Mouse (Mus musculus): ENCODE results near the gene Rapgef4.

- TF ChIP-seq CTCF (IDR thresholded peaks at IDR 0.05; ENCODE audit: extremely low read depth, insufficient read depth, low read length): no peak
- no peak for TF ChIP-seq POLR2A (IDR thresholded peaks at IDR 0.05; ENCODE audit: extremely low read depth, insufficient read depth, low read length)
Measured at GRCm38 (mm10) chr2:72005051-72005450, 24.0 kb downstream of the Rapgef4 start.
